Mouse (Mus musculus): ENCODE measurements around the gene Gmpr.

The Gmpr gene

DNA sequence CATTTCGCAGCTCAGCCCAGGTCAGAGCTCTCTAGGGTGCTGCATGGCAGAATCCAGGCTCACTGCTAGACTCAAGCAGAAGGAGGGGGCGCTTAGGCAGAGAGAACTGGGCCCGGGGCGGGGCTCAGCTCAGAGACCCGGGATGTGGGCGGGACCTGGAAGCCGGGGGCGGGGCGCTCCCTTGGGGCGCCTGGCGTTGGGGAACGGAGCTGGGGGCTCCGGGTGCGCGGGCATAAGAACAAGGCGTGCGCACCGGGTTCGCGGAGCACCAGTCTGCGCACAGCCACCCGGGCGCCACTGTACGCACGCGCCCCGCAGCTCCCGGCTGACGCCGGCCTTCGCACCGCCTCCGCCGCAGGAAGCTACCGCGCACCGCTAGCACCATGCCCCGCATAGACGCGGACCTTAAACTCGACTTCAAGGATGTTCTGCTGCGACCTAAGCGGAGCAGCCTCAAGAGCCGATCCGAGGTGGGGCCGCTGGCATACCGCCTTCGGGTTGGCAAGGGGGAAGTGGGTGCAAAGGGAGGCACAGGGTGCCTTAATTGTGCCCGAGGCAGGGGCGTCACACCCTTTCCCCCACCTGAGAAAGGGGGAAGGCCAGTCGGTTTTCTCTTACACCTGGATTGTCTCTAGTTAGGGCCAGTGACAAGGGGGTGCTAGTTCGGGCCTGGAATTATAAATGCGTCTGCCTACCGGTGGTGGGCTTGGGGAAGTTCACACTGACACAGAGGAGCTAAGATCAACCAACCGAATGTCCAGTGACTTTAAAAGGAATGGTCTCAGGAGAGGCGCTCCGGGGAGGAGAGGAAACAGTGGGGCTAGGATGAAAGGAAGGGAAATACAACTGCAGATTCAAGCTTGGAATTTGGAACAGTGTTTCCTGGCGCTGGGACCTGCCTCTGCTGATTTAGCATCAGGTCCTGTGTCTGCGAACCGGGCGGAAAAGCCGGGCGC, at the start of gene Gmpr:
TSS of gene Gmpr (plus strand) at position 171 of the 956 bp plus-strand sequence.
- peak; percentile 97 for DNase-seq

DNA sequence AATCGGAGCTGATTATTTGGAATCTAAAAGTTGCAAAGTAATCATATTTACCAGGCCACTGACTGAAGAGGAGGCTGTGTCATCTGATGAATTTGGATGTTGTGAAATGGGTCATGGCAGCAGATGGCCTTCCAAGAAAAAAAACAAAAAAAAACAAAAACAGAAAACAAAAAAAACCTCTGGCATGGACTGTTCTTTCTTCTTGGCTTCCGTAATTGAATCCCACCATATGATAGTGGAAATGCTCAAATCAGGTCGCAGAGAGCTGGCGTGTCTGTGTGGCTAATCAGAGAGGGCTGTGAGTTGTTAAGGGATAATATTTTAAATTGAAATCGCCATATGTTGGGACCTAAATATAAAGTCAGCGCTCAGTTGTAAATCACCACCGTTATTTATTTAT, 49.8 kb upstream of the Gmpr start:
- DNase-seq, result no peak

DNA sequence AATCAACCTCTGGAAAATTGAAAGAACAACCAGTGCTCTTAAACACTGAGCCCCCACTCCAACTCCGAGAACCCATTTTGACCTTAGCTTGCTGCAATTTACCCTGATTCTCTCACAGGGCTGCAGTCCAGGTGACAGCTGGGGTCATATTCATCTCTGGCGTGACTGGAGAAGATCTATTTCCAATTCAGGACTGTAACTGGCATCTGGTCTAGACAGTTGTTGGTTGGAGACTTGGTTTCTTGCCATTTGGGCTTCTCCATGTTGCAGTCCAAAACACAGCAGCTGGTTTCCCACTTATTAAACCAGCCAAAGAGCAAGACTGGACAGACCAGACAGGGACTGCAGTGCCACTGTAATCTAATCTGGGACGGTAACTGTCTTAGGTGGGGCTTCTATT, 47.1 kb upstream of the Gmpr start:
- no peak for DNase-seq

DNA sequence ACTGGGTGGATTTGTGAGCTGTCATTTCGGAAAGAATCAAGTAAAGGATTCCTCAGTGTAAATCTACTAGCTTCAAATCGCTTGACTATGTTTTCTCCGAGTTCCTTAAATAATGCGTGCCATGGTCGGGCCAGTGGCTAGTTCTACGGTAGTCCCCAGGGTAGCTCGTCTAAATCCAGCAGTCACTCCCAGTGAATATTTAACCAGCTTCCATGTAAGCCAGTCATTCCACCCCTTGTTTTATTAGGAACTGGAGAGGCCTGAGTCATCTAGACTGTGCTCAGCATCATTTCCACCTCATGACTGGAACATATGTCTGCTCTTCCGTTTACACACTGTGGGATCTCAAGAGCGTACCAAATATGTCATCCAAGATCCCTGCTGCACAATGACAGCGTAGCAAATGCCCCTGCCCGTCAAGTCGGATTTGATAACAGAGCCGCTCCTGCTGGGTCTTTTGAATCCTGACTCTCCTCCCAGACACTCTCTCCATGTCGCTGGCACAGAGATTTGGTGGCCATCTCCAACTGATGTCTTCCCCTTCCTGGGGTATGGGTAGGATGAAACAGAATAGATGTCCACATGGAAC, 45.8 kb upstream of the Gmpr start:
- DNase-seq, result no peak

DNA sequence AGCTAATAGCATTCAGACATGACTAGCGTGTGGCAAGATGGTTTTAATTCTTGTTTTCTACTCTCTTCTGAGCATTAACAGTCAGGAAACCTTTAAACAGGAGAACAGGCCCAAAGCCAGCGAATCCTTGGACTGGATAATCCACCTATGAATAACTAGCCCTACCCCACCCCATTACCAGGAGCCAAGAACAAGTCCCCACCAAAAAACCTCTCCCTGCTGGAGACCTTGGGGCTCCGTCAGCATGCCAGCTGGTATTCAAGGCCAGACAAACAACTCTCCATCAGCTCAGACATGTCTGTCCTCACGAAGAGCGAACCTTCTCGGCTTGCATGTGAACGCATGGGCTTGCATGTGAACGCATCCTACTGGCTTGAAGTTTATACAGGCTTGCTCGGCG, 41.6 kb upstream of the Gmpr start:
- DNase-seq, result no peak

DNA sequence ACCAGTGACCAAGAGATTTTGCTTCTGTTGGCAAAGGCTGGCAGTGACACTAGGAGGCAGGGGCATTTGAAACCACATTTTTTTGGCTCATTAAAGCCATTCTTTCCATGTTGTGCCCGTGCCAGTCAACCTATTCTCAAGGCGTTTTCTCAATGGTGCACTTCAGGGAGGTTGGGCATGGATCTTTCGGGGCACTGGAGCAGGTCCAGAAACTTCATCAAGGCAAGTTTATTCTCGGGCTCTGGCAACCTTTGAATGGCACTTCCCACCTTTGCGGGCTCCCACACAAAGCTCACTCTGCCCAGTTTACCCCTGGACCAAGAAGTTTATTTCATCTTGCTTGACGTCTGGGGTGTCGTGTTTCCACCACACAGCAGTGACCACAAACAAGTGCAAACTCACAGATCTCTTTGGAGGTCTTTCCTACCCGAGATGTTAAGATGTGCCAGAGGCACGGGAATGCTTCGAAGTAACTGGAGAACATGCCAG, 41.2 kb upstream of the Gmpr start:
- no peak for DNase-seq

DNA sequence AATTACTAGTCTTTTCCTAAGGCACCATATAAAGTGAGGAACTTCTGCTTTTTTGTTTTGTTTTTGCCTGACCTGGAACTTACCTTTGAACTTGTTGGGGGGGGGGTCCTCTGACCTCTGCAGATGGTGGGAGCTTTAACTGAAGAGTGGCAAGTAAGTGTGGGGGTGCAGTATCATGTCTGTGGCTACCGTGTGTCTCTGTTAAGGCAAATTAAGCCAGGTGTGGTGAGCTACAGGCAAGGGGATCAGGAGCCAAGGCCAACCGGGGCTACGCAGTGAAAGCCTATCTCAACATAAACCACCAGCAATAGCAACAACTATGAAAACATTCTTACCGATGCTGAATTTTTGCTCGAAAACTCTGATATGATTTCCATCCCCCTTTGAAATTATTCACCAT, 38.5 kb upstream of the Gmpr start:
- DNase-seq, result no peak

DNA sequence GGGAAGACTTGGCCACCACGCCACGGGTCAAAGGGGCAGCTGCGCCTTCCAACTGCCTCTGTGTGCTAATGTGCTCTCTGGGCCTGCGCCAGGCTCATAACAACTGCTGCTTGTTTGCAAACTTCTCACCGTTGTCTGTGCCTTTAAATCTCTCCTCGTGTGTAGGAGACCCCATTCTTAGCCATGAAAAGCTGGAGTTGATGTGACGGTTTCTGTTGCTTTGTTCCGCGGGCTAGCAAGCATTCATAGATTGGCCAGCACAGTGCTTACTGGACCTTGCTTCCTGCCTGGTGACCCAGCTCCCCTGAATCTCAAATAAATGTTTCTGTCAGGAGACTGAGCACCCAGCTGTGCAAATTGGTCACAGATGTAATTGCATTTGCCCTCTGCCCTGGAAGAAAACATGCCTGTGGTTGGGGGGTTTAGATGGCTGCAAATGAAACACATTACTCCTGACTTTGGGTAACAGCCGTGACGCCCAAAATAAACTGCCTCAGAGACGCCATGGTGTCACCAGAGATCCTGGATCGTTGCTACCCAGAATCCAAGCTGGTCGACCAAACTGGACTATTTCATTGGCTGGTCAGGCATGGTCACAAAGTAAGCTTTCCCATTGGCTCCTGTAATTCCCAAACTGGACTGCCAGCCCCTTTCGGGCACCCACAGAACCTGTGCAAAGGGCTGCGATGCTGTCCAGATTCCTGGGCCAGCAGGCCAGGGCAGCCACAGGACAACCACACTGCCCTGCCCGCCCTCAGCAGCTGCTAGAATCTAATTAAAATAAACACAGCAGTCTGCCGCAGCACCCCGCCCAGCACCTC, 37.6 kb upstream of the Gmpr start:
- DNase-seq, result no peak

DNA sequence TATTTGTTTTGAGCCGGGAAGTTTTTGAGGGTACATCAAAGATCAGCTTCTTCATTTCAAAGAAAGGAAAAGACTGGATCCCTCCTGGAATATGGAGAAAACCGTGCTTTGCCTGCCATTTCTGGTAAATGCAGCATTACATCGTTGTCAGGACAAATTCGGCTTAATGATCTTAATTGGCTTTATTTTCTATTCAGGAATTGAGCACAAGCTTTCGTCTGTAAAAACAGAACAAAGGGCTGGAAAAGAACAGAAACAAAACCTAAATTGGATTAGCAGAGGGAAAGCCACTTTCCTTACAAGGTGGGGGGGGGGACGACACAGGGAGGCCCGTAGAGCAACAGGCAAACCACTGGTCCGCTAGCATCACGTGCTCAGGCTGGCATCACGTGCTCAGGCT, 33.9 kb upstream of the Gmpr start:
- DNase-seq, result no peak

DNA sequence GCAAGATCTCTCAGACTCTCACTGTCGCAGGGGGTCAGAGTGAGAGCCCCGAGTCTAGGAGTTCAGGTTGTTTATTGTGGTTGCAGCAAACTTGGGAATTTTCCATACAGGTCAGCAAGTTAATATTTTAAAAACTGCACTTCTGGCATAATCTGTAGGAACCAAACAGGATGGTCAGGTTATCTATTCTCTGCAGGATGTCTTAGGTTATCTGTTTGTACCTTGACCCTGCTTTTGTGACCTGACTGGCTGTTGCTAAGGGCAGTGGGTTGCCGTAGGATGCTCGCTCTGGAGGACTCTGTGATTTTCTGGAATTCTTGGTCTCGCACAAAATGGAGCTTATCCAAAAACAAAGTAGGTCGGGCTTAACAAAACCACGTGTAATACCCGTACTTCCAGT, 31.9 kb upstream of the Gmpr start:
- no peak for DNase-seq

DNA sequence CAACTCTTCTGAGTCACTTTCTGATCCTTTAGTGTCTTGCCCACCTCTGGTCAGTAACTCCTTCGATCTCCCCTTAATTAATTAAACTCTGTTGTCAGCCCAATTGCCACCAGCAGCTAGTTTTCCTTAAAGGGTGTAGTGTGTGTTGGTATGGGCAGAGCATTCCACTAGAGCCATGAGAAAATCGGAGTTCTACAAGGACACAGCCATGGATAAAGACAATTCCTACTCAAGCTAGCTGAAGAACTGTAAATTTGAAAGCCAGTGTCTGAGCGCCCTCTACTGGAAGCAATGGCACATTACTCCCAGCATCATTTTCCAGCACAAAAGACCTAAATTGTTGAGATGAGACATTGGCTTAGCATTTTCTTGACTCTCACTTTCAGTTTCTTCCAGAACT, 30.1 kb upstream of the Gmpr start:
- peak; percentile 69 for DNase-seq

DNA sequence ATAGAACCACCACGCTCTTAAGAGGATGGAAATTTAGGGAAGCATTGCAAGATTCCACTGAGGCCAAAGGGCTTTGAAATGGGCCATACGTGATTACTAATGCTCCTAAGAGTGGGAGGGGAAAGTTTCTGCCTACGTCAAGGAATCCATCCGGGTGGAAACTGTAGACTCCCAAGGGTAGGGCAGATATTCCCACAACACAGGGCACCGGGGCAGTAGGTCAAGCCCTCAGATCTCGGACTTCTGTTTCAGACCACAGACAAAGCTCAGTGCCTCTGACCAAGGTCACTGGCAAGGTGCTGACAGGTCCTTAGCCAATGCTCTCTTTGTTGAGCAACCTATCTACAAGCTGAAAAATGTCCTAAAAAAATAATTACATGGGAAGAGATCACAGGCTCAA, 27.3 kb upstream of the Gmpr start:
- DNase-seq, result no peak

DNA sequence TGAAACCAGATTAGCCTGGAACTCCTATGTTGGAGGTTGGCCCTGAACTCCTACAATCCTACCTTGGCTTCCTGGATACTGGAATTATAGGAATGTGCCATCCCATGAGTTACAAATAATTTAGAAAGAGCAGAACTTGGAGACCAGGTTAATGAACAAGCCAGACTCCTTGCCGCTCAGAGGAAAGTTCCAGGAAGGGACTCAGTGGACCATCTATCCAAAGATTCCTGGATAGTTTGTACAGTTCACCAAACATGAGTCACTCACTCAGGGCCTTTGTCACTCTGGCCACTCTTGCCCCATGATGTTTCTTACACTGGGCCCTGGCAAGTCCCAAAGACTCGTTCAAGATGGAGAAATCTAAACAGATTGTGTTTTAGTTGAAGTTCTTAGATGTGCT, 24.0 kb upstream of the Gmpr start:
- no peak for DNase-seq

DNA sequence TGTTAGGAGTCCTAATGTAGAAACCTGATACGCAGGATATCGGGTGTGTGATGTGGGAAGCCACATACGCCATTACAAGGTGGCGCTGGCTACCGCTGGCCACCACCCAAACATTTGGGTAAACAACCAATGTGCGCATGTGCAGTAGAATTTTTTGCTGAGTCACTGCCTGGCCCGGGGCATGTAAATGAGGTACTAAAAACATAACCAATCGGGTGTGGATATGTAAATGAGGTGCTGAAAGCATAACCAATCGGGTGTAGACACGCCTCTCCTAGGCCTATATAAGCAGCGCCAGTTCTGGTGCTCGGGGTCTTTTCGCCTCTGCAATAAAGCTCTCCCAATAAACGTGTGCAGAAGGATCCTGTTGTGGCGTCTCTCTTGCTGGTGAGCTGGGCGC, 23.3 kb upstream of the Gmpr start:
- peak; percentile 25 for DNase-seq

DNA sequence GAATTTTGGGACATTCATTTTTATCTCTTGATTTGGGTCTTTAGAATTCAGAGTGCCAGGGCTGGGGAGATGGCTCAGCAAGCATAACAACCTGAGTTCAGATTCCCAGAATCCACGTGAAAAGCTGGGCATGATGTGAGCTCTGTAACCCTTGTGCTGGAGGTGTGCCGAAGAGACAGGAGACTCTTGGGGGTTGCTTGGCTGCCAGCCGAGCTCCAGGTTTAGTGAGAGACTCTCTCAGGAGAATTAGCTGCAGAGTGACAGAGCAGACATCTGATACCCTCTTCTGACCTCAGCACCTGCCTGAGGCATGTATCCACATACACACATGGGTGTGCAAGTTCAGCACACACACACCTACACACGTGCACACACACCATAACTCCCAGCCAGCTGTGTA, 21.6 kb upstream of the Gmpr start:
- no peak for DNase-seq

DNA sequence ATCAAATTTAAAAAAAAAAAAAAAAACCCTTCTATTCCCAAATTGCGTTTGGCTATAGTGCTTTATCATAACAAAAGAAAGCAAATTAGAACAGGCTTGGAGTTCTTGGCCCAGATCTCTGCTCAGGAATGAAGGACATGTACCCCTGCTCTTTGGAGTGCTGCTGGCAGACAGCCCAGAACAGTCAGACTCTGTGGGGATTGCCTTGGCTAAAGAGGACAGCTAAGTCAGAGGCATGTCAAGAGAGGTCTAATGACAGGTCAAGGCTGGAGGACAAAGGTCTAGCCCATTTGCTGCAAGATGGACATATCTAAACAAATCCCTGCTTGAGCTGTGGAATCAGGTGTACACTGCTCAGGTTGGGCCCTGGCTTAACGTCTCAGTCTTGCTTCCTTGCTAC, 20.6 kb upstream of the Gmpr start:
- DNase-seq, result no peak

DNA sequence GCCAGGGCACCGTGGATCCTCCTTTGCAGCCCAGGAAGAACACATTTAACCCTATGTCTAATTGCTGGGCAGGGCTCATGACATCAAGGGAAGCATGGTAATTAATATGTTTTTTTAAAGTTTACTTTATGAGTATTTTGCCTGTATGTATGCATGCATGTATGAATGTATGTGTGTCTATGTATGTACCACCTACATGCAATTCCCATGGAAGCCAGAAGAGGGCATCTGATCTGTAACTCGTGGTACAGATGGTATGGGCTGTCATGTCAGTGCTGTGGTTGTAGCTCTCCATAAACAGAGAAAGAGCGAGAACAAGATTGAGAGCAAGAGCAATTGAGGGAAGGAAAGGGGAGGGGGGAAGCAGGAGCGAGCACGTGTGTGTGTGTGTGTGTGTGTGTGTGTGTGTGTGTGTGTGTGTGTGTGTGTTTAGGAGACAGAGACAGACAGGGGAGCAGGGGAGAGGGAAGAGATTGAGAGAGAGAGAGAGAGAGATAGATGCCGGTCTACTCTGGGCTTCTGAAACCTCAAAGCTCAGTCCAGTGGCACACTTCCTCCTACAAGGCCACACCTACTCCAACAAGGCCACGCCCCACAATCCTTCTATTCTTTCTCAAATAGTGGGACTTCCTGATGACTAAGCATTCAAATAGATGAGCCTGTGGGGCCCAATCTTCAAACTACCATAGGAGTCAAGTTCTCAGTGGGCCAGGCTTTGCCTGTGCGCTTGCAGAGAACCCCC, 15.1 kb upstream of the Gmpr start:
- peak; percentile 65 for DNase-seq

DNA sequence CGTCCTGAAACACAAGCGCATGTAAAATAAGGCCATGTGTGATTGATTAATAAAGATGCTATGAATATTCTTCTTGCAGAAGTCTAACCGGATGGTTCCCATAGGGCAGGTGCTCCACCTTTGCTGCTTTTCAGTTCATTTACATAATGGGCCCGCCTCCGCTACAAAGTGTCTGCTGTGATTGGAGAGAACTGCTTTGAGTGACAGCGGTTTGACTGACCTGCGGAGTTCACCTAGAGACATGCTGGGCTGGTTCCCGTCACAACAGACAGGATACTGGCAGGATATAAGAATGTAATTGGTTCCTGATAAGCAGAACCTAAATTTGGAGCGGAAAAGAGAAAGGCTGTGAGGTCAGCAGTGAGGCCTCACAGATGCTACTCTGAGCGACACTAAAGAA, 13.4 kb upstream of the Gmpr start:
- peak; percentile 57 for DNase-seq

DNA sequence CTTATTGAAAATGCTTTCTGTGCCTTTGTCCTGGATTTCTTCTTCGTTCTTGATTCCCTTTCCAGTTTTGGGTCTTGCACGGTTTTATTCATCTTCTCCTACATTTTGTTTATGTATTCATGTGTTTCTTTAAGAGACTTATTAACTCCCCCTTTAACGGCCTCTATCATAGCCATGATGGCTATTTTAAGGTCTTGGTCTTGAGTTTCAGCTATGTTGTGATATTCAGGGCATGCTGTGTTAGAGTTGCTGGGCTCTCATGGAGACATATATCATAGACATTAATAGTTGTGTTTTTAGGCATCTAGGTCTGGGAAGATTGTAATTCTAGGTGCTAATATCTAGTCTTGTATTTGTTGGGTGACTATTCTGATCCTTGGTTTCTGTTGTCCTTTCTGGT, 8.6 kb upstream of the Gmpr start:
- DNase-seq, result no peak

DNA sequence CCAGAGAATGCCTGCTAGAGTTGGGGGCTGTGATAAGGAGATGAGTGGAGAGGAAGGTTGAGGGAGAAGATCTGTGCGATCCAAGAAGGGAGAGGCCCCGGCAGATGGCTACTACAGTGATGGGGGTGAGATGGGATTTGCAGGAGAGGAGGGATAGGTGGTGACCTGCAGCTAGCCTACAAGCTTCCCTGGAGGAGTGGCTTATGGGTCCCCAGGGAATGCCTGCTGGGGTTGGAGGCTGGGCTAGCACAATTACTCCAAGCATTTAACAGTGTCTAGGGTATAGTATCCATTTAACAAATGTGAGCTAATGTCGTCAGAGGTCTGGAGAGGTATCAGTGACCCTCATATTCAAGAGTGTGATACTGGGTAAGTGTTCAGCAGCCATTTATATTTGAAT, 7.9 kb upstream of the Gmpr start:
- DNase-seq, result no peak

DNA sequence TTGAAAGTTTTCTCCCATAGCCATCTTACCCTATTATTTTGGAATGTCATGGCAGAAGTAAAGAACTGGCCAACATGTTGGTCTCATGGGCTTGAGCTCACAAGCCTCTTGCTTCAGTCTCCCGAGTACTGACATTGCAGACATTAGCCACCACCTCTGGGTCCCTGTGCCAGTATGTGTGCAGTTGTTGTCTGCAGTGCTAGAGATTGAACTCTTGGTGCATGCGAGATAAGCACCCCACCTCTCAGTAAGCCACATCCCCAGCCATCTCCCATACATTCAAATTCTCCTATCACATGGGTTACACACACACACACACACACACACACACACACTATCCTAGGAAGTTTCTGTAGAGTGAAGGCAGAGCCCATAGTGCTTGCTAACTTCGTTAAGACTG, 7.3 kb upstream of the Gmpr start:
- peak; percentile 73 for DNase-seq

DNA sequence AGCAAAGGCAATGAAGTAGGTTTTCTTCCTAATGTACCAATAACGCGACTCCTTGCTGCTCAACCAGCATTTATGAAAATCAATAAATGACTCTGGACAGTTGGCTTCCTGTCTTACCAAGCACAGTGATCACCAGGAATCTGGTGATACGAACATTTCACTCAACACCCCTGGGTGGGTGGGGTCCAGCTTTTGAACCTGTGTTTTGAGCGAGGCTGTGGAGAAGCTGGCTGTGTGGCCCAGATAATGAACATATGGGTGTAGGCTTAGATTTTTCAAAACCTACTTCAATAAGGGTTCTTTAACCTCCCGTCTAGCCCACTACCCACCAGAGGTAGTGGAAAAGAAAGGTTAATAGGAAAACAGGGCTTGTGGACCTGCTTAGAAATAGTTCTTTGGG, 4.5 kb upstream of the Gmpr start:
- peak; percentile 87 for DNase-seq

DNA sequence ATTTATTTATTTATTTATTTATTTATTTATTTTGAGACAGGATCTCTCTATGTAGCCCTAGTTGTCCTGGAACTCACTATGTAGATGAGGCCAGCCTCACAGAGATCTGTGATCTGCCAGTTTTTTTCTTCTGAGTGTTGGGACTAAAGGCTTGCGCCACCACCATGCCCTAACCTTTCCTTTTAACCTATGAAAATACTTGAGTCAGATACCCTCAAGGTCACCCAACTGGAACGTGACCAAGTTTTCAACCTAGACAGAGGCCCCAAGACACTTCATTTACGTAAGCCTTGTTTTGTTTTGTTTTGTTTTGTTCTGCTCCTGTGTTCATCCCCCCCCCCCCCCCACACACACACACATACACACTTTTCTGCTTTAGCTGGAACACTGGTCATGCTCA, 1.7 kb upstream of the Gmpr start:
- DNase-seq, result no peak

Measured in liver (tissue).